ENCODE assay signal across 8 mouse cellular contexts in genomic region chr12:80216258-80216881, GRCm38 (mm10). TPM values are rescaled to one million over a fixed set of nuclear protein-coding genes. Genes with fewer than 3 reads are reported as not detected.
DNase-seq lines count a peak whose midpoint lies in the region; ATAC-seq and TF ChIP-seq lines count a peak whose summit lies in the region.
"Had no signal": no experiment of that assay in that cellular context is flagged by ENCODE, and none has a peak within 500 bp of the region (broad histone marks: within the 10 kb centered on the region; RNA-seq: fewer than 3 reads in every experiment).

No protein-coding gene starts in this region.

- TF ChIP-seq EP300 in liver, embryonic 14.5 days (IDR thresholded peaks at IDR 0.05; ENCODE audit: low read depth) = no peak

- no peaks in the 10 kb centered on the region for H3K36me3 ChIP-seq in liver, embryonic 14.5 days (replicated peaks; ENCODE audit: control insufficient read depth, insufficient read depth, low read depth)
- no peaks in the 10 kb centered on the region for H3K36me3 ChIP-seq in forebrain, embryonic 11.5 days (ENCODE audit: control insufficient read depth, insufficient read depth, low read length)
- no peaks in the 10 kb centered on the region for H3K36me3 ChIP-seq in forebrain, postnatal 0 days (ENCODE audit: insufficient read depth)

- peak; percentile 65 for ATAC-seq in liver, embryonic 14.5 days (ENCODE audit: insufficient read depth)
- no peak for ATAC-seq in forebrain, embryonic 11.5 days (replicated peaks; ENCODE audit: low FRiP score)
- no peak for ATAC-seq in forebrain, postnatal 0 days

- no peak overlapping the region for H3K4me3 ChIP-seq in liver, embryonic 14.5 days (ENCODE audit: insufficient read depth in 1 of 2, low read depth in 2 of 2, low read length in 2 of 2)
- no peak overlapping the region for H3K4me3 ChIP-seq in forebrain, embryonic 11.5 days (ENCODE audit: low read depth, low read length)
- H3K4me3 ChIP-seq in forebrain, postnatal 0 days (ENCODE audit: low read depth, low read length) = no peak overlapping the region

- H3K27ac ChIP-seq in liver, embryonic 14.5 days = no peak overlapping the region
- no peak overlapping the region for H3K27ac ChIP-seq in forebrain, embryonic 11.5 days (ENCODE audit: low read depth, low read length)
- H3K27ac ChIP-seq in forebrain, postnatal 0 days (ENCODE audit: low read depth, low read length) = no peak overlapping the region

- no peak overlapping the region for H3K9ac ChIP-seq in liver, embryonic 14.5 days (replicated peaks)
- no peak overlapping the region for H3K9ac ChIP-seq in forebrain, embryonic 11.5 days (ENCODE audit: low read length)
- no peak overlapping the region for H3K9ac ChIP-seq in forebrain, postnatal 0 days

- no peaks in the 10 kb centered on the region for H3K27me3 ChIP-seq in liver, embryonic 14.5 days (ENCODE audit: control insufficient read depth, insufficient read depth, low read length)
- no peaks in the 10 kb centered on the region for H3K27me3 ChIP-seq in forebrain, embryonic 11.5 days (ENCODE audit: control insufficient read depth, insufficient read depth, low read length)
- no peaks in the 10 kb centered on the region for H3K27me3 ChIP-seq in forebrain, postnatal 0 days (ENCODE audit: insufficient read depth, low read length)

- H3K9me3 ChIP-seq in liver, embryonic 14.5 days (ENCODE audit: control insufficient read depth, low read length) = no peaks in the 10 kb centered on the region
- H3K9me3 ChIP-seq in forebrain, embryonic 11.5 days (ENCODE audit: control insufficient read depth, low read length) = no peaks in the 10 kb centered on the region
- H3K9me3 ChIP-seq in forebrain, postnatal 0 days (ENCODE audit: low read length) = no peaks in the 10 kb centered on the region

- H3K4me1 ChIP-seq in liver, embryonic 14.5 days (replicated peaks; ENCODE audit: control insufficient read depth in 2 of 2, insufficient read depth in 2 of 2, low read length in 1 of 2) = peaks cover 0 to 41% of the 10 kb centered on the region in 2 experiments; a peak in 3 of 4 replicates
- H3K4me1 ChIP-seq in forebrain, embryonic 11.5 days (replicated peaks; ENCODE audit: control insufficient read depth, insufficient read depth, low read length) = no peaks in the 10 kb centered on the region
- 0 out of 2 replicates have a peak, but pooled peaks cover 4% of the 10 kb centered on the region for H3K4me1 ChIP-seq in forebrain, postnatal 0 days (ENCODE audit: insufficient read depth)

- WGBS in liver, embryonic 14.5 days (ENCODE audit: insufficient replicate concordance) = 36% methylated on average over 6 of the region's 6 CpGs
- 75% methylated on average over 6 of the region's 6 CpGs for WGBS in forebrain, embryonic 11.5 days
- 64% methylated on average over 6 of the region's 6 CpGs for WGBS in forebrain, postnatal 0 days

- no peak for TF ChIP-seq CTCF in liver, embryonic 14.5 days (IDR thresholded peaks at IDR 0.05; ENCODE audit: low read depth)
- TF ChIP-seq CTCF in forebrain, postnatal 0 days (IDR thresholded peaks at IDR 0.05; ENCODE audit: low read depth) = no peak

- DNase-seq in ES-CJ7 (ENCODE audit: low read depth, low spot score) = peak; percentile 93
- peak; percentile 53 for DNase-seq in brain, adult 2 months (ENCODE audit: low read depth, low spot score)
- DNase-seq in heart, postnatal 4 days = peak; percentile 68
- DNase-seq in liver, embryonic 14.5 days (ENCODE audit: low read depth in 3 of 3, low spot score in 3 of 3) = no peak
- no peak for DNase-seq in forebrain, embryonic 11.5 days (ENCODE audit: low spot score)
- DNase-seq in forebrain, postnatal 0 days = no peak
- DNase-seq in thymus, postnatal 4 days = no peak
- DNase-seq: cerebellum, adult 2 months had no signal

- H3K4me2 ChIP-seq in liver, embryonic 14.5 days (ENCODE audit: low read depth) = no peak overlapping the region
- no peak overlapping the region for H3K4me2 ChIP-seq in forebrain, embryonic 11.5 days (ENCODE audit: low read depth, low read length, severe bottlenecking)
- H3K4me2 ChIP-seq in forebrain, postnatal 0 days (ENCODE audit: low read depth) = no peak overlapping the region

RNA-seq across cellular contexts. Expression of gene Actn1, which starts 43.8 kb away (rescaled TPM):
- 100 to 1,000 TPM; 114 to 116 TPM for total RNA-seq in heart, postnatal 4 days (2021)
- 9.8 and 14.0 TPM in 2 replicates for polyA plus RNA-seq in liver, embryonic 14.5 days (2012; rRNA removed)
- 5.6 and 6.9 TPM in 2 replicates for polyA plus RNA-seq in liver, embryonic 14.5 days (2014; fragmentation: Nextera tagmentation; extraction: Ambion mirVana)
- 27.2 and 29.5 TPM in 2 replicates for polyA plus RNA-seq in forebrain, embryonic 11.5 days (2014; fragmentation: Nextera tagmentation; extraction: Ambion mirVana)
- total RNA-seq in forebrain, postnatal 0 days (2014; rRNA removed) = 15.4 and 19.1 TPM in 2 replicates
- 4.9 and 6.7 TPM in 2 replicates for polyA plus RNA-seq in forebrain, postnatal 0 days (2015; fragmentation: Nextera tagmentation; extraction: Ambion mirVana)

Comparison
In these comparisons a context has a peak if more than half of its experiments do, and no peak if none do; other contexts are left out.
1. DNase-seq: peak in ES-CJ7 (single experiment), brain, adult 2 months (single experiment) and heart, postnatal 4 days (single experiment); none in liver, embryonic 14.5 days (0 of 3), forebrain, embryonic 11.5 days (single experiment), forebrain, postnatal 0 days (single experiment) and thymus, postnatal 4 days (single experiment).